ENCODE assay signal across 17 mouse cellular contexts in the genomic region with DNA sequence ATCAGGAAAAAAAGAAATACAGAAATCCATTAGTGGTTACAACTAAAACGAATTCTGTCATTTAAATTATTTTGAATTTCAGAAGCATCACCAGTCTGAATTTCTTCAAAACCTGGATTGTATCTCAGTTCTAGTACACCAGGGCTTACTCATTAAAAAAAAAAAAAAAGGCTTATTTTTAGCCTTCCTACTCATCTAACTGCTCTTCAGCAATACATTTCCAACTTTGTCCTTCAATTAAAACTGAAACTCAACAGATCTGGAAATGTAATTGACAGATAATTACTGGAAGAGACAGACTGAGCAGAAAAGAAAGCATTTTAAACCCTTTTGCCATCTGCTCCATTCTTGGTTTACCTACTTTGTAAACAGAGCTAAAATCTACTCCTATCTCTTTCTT.
"Had no signal": no experiment of that assay in that cellular context is flagged by ENCODE, and none has a peak within 500 bp of the region (broad histone marks: within the 10 kb centered on the region; RNA-seq: fewer than 3 reads in every experiment).

No protein-coding gene starts in this region.

- H3K4me1 ChIP-seq: lung, embryonic 15.5 days; midbrain, embryonic 13.5 days; midbrain, embryonic 15.5 days; neural tube, embryonic 12.5 days; stomach, embryonic 15.5 days had no signal

- H3K27ac ChIP-seq: lung, embryonic 15.5 days; macrophage; midbrain, embryonic 13.5 days; midbrain, embryonic 15.5 days; neural tube, embryonic 12.5 days; stomach, embryonic 15.5 days; stomach, postnatal 0 days had no signal

- H3K4me2 ChIP-seq: lung, embryonic 15.5 days; midbrain, embryonic 11.5 days; midbrain, embryonic 13.5 days; midbrain, embryonic 15.5 days; neural tube, embryonic 12.5 days; stomach, embryonic 15.5 days had no signal

- ATAC-seq: lung, postnatal 0 days; midbrain, embryonic 13.5 days; midbrain, embryonic 15.5 days had no signal

- DNase-seq: lung, adult 2 months; lung, postnatal 14 days; lung, postnatal 36 days; right cerebral cortex, postnatal 14 days; thymus, adult 2 months; thymus, postnatal 25 days; thymus, postnatal 4 days had no signal

- H3K27me3 ChIP-seq: lung, embryonic 15.5 days; megakaryocyte, embryonic 14.5 days; midbrain, embryonic 13.5 days; midbrain, embryonic 15.5 days; neural tube, embryonic 12.5 days; stomach, embryonic 15.5 days had no signal

- H3K4me3 ChIP-seq: lung, embryonic 15.5 days; megakaryocyte, embryonic 14.5 days; midbrain, embryonic 13.5 days; midbrain, embryonic 15.5 days; neural tube, embryonic 12.5 days; stomach, embryonic 15.5 days had no signal

- H3K36me3 ChIP-seq: lung, embryonic 15.5 days; midbrain, embryonic 13.5 days; midbrain, embryonic 15.5 days; neural tube, embryonic 12.5 days had no signal

- H3K9me3 ChIP-seq: lung, embryonic 15.5 days; megakaryocyte, embryonic 14.5 days; midbrain, embryonic 13.5 days; midbrain, embryonic 15.5 days; neural tube, embryonic 12.5 days; stomach, embryonic 15.5 days had no signal

- H3K9ac ChIP-seq: lung, embryonic 15.5 days; midbrain, embryonic 13.5 days; midbrain, embryonic 15.5 days; neural tube, embryonic 12.5 days; stomach, embryonic 15.5 days had no signal
